Mouse (Mus musculus) Muller cell, postnatal 12 days (primary cell): ENCODE data around the gene Trpm4.
"Not testable (repeated sequence)": the region's sequence is repeated elsewhere in the genome, so short reads cannot be mapped to it uniquely, and the experiment has no call there.

Source experiments
- DNase-seq: peaks from one replicate; pipeline ENCODE4 v3.0.0-alpha.2; 2015; ENCODE audit errors: inconsistent ontology term

Gene Trpm4

DNA sequence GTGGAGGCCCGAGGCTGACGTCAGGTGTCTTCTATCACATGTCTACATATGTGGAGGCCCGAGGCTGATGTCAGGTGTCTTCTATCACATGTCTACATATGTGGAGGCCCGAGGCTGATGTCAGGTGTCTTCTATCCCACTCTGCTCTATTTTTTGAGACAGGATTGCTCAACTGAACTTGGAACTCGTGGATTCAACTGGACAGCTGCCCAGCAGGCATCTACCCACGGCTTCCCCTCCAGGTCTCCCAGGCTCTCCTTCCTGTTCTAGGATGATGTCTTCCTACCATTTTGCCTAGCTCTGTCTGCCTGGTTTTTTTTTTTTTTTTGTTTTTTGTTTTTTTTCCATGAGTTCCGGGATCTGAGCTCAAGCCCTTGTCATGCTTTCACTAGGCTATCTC, 77.8 kb downstream of the Trpm4 start:
- DNase-seq = not testable (repeated sequence)

DNA sequence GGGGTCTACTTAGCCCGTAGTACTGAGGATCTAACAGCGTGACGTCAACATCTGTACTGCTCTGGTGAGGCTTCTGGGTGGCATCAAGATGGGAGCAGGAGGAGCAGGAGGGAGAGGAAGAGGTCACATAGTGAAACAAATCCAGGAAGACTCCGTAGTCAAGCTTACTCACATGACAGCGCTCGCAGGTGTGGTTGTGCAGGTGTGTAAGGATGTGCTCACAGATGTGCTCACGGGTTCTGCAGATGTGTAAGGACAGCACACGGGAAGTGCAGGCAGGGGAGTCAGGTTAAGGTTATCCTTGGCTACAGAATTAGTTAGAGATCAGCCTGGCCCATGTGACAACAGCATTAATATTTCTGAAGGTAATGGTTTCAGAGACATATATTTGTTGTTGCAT, 79.8 kb downstream of the Trpm4 start:
- no peak for DNase-seq
